Mouse (Mus musculus) kidney, postnatal 14 days (tissue): Measurements from ENCODE around the gene Gale.
"Not testable (repeated sequence)": the region's sequence is repeated elsewhere in the genome, so short reads cannot be mapped to it uniquely, and the experiment has no call there.

ENCODE experiments used
- DNase-seq: peaks from one replicate; pipeline ENCODE4 v3.0.0; 2022; ENCODE audit warnings: mixed read lengths

Gene Gale

DNA sequence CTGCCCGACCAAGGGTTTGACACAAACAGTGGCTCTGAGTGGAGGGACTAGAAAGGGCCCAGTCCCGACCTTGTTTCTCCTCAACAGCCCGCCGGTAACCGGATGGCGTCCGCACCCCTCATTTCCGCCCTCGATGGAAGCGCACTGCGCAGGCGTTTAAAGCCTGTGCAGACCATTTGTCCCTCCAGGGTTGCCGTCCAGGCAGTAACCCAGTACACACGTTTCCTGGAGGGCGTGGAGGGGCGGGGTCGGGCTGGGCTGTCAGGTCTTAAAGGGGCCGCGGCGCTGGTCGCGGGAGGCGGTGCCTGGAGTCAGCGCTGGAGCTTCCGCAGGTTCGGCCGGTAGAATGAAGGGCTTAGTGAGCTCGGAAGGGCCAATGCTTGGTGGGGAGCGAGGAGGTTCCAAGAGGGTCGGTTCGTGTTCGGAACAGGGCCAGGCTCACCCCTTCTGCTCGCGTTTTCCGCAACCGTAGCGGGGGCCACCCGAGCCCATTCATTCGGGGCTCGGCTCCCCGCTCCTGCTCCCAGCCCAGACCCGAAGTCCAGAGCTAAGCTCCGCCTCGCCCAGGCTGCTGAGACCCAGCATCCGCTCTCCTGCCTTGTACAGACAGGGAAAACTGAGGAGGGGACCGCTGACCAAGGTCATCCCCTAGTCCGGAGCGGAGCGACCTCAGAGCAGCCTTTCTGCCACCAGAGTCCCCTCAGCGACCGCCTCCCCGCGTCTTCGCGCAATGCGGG is at the start of gene Gale:
Gale (plus strand) TSS at position 271 of the 737 bp plus-strand sequence.
- DNase-seq, result peak; percentile 97

DNA sequence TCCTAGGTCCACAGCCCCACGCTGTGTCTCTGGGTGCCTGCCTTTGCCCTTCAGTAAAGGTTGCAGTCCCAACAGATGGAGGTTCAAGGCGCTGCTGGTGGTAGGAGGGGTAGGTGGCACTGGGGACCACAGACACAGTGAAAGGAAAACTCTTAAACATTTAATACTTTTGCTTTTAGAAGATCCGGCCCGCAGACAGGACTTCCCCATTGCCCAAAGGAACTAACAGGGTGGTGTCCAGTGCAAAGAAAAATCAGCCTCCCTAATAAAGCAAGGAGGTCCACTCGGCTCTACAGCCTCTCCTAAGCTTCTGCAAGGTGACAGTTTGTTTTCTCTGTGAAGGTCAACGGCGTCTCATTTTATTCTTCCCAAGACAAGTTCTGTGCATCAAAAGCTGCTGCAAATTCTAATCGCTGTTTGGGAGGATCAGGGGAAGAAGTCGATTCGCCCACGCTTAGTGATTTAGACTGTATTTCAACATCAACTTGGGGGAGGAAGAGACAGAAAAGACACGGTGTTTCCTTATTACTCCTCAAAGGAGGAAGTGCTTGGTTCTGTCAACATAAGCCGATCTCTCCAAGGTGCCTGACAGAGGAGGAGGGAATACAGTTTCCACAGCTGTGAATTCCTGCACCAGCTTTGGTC is 44.8 kb upstream of the Gale start:
- DNase-seq, result no peak

DNA sequence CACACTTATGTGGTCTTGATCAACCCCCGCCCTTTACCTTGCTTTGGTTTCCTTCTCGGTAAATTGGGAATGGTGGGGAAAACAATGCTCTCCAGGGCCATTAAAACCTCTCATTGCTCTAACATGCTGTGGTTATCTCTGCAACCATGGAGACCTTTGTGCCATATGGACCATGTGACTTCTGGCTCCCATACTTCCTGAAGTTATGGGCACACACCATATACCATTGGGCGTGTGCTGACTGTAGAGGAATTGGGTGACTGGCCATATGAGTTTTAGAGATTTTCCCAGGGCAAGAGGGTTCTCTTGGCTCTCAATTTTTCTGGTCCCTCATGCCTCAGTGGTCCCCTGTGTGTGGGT is 44.3 kb upstream of the Gale start:
- no peak for DNase-seq

DNA sequence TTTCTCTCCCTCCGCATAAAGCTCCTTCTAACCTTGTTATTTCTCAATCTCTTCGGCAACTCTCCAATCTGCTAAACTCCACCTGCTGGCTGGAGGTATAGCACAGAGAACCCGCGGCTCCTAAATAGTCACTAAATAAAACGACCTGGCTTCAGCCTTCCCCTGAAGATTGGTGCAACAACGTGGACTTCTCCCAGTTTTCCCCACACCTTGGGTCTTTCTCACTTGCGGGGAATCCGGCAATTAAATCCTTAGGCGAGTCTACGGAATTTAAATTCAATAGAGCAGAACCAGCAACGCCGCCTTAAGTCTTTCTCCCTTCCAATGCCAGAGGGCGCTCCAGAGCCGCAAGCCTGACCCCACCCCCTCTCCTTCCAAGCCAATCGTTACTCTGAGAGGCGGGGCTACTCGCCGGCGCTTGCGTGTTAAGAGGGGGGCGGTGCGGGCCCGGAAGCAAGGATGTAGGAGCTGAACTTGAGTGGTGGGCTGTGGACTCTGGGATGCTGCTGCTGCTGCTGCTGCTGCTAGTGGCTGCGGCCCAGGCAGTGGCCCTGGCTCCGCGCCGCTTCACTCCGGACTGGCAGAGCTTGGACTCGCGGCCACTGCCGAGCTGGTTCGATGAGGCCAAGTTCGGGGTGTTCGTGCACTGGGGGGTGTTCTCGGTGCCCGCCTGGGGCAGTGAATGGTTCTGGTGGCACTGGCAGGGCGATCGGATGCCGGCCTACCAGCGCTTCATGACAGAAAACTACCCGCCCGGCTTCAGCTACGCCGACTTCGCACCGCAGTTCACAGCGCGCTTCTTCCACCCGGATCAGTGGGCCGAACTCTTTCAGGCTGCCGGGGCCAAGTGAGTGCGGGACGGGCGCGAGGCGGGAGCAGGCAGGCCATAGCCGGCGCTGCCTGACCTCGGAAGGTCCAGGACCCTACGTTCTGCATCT is 43.0 kb upstream of the Gale start, which contains the start of gene Fuca1:
Fuca1 (plus strand) TSS at position 432 of the 938 bp plus-strand sequence.
- peak; percentile 97 for DNase-seq

DNA sequence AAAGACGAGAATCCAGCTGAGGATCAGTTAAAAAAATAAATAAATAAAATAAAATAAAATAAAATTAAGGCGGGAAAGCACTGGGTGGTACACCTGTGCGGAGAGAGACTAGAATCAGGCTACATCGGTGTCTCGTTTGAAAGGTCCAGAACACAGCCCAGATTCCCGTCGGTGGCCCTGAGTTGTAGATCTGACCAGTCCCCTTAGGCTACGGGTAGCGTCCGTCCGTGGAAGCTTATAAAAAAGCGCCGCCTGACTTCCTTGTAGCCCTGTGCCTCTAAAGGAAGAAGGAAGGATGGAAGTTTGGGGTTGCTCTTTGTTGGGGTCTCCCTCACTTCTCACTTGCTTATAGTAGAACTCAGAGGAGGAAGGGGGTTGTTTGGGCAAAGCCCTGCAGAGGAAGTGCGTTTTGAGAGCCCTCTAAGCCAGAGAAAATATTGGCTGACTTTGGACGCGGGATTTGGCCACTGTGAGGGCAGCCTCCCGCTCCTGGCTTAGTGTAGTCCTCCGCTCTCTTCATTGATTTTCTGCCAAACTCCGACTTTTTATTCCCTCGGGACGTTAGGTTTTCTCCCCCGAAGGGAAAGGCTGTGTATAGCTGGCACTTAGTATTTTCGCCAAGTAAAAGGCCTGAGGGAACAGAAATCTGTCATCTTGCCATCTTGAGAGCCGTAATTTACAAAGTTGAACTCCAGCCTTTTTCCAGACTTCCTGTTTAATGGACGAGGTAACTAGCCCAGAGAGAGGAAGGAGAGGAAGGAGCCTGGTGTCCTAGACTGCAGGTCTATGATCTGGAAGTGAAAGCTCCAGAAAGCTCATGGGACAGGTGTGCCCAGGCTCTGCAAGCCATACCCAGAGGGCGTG is 42.0 kb upstream of the Gale start:
- peak; percentile 37 for DNase-seq

DNA sequence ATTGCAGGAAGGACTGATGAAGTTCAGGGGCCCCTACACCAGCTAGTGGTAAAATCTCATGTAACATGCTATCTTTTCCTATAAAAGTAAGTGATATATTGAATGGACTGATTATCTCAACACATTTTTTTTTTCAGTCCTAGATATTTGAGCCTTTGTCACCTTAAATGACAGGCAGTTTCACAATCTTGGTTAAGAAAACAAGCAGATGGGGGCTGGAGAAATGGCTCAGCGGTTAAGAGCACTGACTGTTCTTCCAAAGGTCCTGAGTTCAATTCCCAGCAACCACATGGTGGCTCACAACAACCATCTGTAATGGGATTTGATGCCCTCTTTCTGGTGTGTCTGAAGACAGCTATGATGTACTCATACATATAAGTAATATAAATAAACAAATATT is 41.3 kb upstream of the Gale start:
- no peak for DNase-seq

DNA sequence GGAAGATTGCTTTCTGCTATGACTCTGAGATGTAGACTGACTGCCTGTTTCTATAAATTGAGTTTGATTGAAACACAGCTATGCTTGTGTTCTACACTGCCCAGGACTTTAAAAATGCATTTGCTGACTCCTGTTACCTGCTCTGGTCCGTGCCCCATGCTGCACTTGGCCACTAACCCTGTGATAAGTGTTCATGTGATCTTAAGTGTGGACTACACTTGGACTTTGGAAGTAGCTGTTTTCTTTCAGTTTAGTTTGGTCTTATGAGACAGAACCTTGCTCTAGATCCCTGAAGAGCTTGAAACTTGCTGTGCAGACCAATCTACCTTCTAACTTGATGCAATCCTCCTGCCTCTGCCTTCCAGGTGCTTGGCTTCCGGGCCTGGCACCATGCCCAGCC is 39.1 kb upstream of the Gale start:
- peak; percentile 51 for DNase-seq

DNA sequence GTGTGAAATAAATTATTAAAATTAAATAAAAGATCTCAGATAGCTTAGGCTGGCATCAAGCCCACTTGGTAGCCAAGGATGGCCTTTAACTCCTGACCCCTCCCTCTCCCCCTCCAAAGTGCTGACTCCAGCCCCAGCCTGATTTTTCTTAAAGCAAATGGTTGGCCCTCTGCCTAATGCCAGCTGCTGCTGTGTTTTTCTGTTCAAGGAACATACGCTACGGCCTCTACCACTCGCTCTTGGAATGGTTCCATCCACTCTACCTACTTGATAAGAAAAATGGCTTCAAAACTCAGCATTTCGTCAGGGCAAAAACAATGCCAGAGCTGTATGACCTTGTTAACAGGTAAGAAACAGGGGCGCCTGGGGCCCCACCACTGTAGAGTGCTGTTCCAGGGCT is 38.2 kb upstream of the Gale start:
- DNase-seq, result peak; percentile 56

DNA sequence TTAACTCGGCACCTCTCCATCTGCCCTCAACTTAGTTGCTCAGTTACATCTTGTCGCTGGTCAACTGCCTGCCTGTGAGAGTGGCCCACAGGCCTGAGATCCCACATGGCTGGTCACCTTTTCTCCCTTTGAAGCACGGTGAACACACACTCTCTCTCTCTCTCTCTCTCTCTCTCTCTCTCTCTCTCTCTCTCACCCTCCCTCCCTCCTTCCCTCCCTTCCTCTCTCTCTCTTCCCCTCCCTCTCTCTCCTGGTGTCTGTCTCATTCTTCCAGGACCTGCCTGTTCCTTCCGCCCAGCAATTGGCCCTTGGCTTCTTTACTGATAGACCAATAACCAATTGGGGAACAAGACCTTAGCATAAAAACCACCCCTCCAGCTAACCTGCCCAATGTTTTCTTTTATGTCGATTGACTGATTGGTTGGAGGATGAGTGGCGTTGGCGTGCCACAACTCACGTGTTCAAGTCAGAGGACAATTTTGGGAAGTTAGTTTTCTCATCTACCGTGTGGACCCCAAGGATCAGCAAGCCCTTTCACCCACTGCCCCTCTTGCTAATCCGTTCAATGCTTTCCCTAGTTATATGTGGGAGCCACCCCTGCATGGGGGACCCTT is 37.2 kb upstream of the Gale start:
- DNase-seq, result no peak

DNA sequence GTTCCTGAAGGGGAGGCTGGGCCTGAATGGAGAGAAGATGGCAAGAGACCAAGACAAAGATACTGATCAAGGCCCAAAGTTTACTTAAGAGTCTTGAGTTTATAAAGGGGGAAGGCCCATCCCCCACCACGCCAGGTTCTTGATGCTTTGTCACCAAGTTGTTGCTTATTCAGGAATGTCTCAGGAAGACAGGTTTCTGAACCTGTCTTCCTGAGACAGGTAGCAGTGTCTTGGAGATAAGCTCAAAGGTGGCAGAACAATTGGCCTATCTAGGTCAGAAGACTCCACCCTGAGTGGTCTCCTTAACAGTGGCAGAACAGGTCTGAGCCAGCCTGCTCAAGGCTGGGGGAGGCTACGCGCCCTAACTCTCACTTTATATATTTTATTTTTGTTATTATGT is 36.7 kb upstream of the Gale start:
- no peak for DNase-seq

DNA sequence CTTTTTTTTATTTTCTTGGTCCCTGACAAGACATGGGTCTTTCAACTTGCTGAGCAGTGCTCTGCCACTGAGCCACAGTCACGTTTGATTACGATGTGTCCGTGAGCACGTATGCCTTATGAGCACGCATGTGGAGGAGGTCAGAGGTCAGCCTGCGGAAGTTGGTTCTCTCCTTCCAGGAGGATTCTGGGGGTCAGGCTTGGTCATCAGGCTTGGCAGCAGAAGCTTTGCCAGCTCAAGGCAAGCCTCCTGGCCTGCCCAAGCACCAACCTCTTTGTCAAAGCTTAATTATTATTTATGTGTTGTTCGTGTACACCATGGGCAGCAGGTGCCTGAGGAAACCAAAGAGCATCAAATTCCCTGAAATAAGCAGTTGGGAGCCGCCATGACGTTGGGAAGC is 35.2 kb upstream of the Gale start:
- DNase-seq, result no peak

DNA sequence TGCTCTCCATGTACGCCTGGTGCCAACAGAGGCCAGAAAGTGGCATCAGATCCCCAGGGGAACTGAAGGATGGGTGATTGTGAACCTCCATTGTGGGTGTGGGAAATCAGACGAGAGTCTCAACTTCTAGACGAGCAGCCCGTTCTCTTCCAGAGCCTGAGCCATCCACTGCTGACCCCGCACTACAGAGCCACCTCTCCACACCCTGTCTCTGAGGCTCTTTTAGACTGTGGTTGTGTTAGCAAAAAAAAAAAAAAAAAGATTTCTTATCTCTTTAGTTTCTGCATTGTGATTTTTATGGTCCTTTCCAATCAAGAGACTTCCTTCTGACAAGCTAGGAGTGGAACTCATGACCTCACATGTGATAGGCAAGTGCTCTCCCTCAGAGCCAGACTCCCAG is 34.1 kb upstream of the Gale start:
- DNase-seq, result no peak

DNA sequence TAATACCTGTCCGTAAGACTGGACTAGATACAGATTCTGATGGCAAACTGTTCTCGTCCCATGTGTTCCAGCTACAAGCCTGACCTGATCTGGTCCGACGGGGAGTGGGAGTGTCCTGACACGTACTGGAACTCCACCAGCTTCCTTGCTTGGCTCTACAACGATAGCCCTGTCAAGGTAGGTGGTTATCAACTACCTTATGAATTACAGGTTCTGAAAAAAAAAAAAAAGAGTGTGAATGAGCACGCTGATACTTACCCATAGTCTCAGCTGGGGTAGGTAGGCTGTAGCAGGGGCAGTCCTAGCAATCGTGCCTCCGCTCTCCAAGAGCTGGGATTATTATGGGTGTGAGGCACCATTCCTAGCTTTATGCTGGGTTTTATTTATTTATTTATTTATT is 33.7 kb upstream of the Gale start:
- no peak for DNase-seq

DNA sequence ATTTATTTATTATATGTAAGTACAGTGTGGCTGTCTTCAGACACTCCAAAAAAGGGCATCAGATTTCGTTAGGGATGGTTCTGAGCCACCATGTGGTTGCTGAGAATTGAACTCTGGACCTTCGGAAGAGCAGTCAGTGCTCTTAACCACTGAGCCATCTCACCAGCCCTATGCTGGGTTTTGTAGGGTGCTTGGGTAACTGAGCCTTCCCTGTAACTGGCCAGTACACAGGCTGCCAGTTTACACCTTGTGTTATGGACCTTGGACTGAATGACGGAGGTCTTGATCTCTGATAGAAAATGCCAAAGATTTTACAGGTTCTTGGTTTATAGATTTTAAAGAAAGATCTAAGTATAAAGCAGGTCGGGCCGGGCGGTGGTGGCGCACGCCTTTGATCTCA is 33.3 kb upstream of the Gale start:
- DNase-seq, result no peak

DNA sequence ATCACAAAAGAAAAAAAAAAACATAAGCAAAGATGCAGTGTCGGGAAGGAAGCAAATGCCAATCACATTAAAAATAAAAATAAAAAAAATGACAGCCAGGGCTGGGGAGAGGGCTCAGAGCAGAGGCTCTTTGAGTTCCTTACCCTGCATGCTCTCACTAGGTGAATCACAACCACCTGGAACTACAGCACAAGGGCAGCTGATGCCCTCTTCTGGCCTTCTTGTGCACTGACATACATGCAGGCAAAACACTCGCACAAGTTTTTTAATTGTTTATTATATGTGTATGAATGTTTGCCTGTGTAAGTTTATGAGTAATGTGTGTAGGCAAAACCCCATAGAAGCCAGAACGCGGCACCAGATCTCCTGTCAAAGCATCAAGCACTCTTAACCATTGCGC is 31.7 kb upstream of the Gale start:
- DNase-seq, result no peak

DNA sequence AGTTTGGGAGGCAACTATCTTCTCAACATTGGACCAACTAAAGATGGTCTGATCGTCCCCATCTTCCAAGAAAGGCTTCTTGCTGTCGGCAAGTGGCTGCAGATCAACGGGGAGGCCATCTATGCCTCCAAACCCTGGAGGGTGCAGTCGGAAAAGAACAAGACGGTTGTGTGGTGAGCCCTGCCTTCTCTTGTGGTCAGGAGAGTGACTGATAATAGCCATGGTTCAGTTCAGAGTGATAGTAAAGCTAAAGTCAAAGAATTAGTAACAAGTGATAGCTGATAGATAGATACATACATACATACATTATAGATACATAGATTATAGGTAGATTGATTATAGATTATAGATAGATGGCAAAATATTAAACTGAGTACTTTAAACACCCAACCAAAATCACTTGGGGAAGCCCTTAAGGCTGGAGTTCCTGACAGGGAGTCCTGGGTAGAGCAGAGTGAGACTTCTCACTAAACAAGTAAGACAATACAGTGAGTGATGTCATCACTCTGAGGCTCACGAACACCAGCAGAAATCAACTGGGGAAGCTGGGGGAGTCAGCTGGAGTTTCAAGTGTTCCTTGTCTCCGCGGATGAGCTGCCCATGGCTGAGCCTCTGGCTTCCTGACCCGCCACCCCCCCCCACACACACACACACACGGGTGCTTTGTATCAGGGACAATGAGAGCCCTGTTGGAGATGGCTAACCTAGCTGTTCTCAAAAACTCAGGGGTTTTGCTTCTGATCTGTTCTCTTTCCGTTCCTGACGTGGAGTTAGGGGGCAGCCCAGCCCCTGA is 28.6 kb upstream of the Gale start:
- DNase-seq, result no peak

DNA sequence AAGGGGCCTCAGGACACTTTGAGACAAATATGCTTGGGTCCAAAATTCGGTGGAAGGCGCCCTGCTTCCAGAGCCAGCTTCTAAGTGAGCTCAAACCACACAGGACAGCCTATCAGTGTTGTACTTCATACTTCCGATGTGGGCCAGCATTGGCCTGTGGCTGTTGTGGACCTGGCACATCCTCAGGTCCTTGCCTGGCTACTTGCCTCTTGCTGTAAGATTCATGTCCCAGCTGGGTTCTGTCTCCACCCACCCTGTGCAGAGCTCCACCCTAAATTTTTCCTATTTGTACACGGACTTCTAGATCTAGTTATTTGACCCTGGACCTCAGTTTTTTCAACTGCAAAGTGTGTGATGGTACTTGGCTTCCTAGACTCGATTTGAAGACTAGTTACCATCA is 28.0 kb upstream of the Gale start:
- no peak for DNase-seq

DNA sequence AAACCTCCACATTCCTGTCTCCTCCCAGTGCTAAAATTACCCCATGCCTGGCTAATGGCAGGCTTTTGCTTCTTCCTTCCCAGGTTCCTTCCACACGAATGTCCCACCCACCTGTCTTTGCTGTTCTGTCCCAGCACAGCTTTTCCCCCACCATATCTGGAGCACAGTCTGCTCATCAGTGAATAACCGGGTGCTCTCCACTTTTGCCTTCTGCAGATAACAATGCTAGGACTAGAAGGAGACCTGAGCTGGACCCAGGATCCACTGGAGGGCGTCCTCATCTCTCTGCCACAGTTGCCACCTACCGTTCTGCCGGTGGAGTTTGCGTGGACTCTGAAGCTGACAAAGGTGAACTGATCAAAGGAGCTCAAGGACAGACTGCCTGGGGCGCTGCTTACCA is 24.7 kb upstream of the Gale start:
- no peak for DNase-seq

DNA sequence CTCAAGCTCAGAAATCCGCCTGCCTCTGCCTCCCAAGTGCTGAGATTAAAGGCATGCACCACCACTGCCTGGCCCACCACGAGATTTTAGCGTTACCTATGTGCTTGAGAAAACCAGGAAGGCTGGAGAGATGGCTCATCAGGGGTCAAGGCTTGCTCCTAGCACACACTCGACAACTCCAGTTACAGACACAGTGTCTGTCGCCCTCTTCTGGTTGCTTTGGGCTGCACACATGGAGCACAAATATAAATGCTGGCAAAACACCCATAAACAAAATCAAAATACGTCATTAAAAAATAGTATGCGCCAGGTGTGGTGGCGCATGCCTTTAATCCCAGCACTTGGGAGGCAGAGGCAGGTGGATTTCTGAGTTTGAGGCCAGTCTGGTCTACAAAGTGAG is 22.5 kb upstream of the Gale start:
- not testable (repeated sequence) for DNase-seq

DNA sequence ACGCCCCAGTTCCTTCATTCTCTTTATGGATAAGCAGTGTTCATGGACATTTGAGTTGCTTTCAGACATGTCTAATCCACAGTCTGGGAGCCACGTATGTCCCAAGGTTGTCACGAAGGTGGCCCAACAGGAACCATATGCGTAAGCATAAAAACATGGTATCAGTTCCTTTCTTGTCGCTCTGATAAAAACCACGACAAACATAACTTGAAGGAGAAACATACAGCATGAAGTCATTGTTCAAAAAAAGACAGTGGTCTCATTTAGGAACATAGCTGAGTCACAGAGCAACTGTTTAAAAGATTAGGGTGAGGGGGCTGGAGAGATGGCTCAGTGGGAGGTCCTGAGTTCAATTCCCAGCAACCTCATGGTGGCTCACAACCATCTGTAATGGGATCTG is 21.3 kb upstream of the Gale start:
- DNase-seq, result no peak

DNA sequence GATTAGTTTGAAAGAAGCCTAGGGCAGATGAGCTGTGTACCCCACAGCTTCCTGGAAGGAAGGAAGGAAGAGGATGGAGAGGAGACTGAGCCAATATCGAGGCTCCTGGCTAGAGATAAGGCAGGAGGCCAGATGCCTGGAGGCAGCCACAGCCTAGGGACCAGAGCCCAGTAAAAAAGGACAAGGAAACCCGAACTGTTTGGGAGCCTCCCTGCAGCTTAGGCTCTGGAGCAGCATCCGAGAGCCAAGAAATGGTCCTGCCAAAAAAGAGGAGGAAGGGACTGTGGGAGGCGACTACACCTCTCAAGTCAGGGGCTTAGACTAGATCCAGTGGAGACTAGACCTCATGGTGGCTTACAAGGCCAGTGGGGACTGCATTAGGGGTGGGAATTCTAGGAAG is 20.1 kb upstream of the Gale start:
- DNase-seq, result no peak
